Mouse (Mus musculus) kidney, postnatal 14 days (tissue): ENCODE measurements around the gene Ankrd63.

Experiments used
- DNase-seq: peaks from one replicate; pipeline ENCODE4 v3.0.0; 2022; ENCODE audit warnings: mixed read lengths

Ankrd63 gene

GRCm38 (mm10) chr2:118687791-118688190 lies 16.0 kb downstream of the Ankrd63 start:
- no peak for DNase-seq

- no peak for DNase-seq
Measured at GRCm38 (mm10) chr2:118686693-118687092, 17.1 kb downstream of the Ankrd63 start.

GRCm38 (mm10) chr2:118685088-118685487 lies 18.7 kb downstream of the Ankrd63 start:
- no peak for DNase-seq

GRCm38 (mm10) chr2:118682544-118683260 lies 21.1 kb downstream of the Ankrd63 start:
- peak; percentile 68 for DNase-seq

GRCm38 (mm10) chr2:118680926-118681325 lies 22.8 kb downstream of the Ankrd63 start:
- no peak for DNase-seq

- DNase-seq = no peak
Measured at GRCm38 (mm10) chr2:118679577-118679976, 24.2 kb downstream of the Ankrd63 start.

- peak; percentile 33 for DNase-seq
Measured at GRCm38 (mm10) chr2:118677817-118678216, 25.9 kb downstream of the Ankrd63 start.

GRCm38 (mm10) chr2:118676839-118677741 lies 26.7 kb downstream of the Ankrd63 start:
- peak; percentile 49 for DNase-seq

GRCm38 (mm10) chr2:118674500-118674899 lies 29.3 kb downstream of the Ankrd63 start:
- DNase-seq = no peak

GRCm38 (mm10) chr2:118673686-118674465 lies 29.9 kb downstream of the Ankrd63 start:
- no peak for DNase-seq

- DNase-seq = no peak
Measured at GRCm38 (mm10) chr2:118671728-118672127, 32.0 kb downstream of the Ankrd63 start.

GRCm38 (mm10) chr2:118669785-118670184 lies 34.0 kb downstream of the Ankrd63 start:
- peak; percentile 79 for DNase-seq

- peak; percentile 82 for DNase-seq
Measured at GRCm38 (mm10) chr2:118669245-118669644, 34.5 kb downstream of the Ankrd63 start.

- DNase-seq = no peak
Measured at GRCm38 (mm10) chr2:118667181-118667580, 36.6 kb downstream of the Ankrd63 start.

- peak; percentile 56 for DNase-seq
Measured at GRCm38 (mm10) chr2:118665616-118666015, 38.1 kb downstream of the Ankrd63 start.

- peak; percentile 41 for DNase-seq
Measured at GRCm38 (mm10) chr2:118664975-118665516, 38.7 kb downstream of the Ankrd63 start.

- peak; percentile 27 for DNase-seq
Measured at GRCm38 (mm10) chr2:118663804-118664766, 39.7 kb downstream of the Ankrd63 start.

GRCm38 (mm10) chr2:118662902-118663803 lies 40.6 kb downstream of the Ankrd63 start, which contains the start of gene Pak6:
Pak6 (plus strand) TSS chr2:118663303.
- peak; percentile 28 for DNase-seq

GRCm38 (mm10) chr2:118661891-118662290 lies 41.9 kb downstream of the Ankrd63 start:
- DNase-seq = no peak

GRCm38 (mm10) chr2:118659998-118660452 lies 43.7 kb downstream of the Ankrd63 start:
- DNase-seq = peak; percentile 54
